Mouse (Mus musculus) heart, postnatal 36 days (tissue): ENCODE measurements around the gene Mrpl38. TPM values are rescaled to one million over a fixed set of nuclear protein-coding genes. Genes with fewer than 3 reads are reported as not detected.
A peak's percentile ranks its signal among the peaks of the same experiment; 100 is the strongest.

Source experiments
- DNase-seq, 2 experiments: peaks; one replicate each; pipeline ENCODE4 v3.0.0; 2021 to 2022
- intact Hi-C: fragments of 180-260 bp; cut with DNase I; formaldehyde crosslinking; loops from one replicate; pipeline ENCODE4 v1.15.1; 2025
- total RNA-seq, 2 experiments: library from RNA; stranded (reverse); gene quantifications; 2 replicates each; pipeline ENCODE4 v1.2.3; 2021

Gene Mrpl38
- total RNA-seq = 10 to 100 TPM; 62.9 to 63.4 TPM

- intact Hi-C loops = loop anchor here (1.0 to 5.0 kb wide), 2 partner anchors 81 to 154 kb away; no protein-coding TSS in a partner anchor
- DNase-seq = peak; percentile 84 to 87
Measured at GRCm38 (mm10) chr11:116138468-116139138, at the start of gene Mrpl38. Gene Mrpl38 (minus strand): TSS chr11:116138868.

GRCm38 (mm10) chr11:116187226-116187930 is 48.7 kb upstream of the Mrpl38 start:
- DNase-seq = no peak
- intact Hi-C loops = no loop called here

- intact Hi-C loops = no loop called here
- DNase-seq = no peak
Measured at GRCm38 (mm10) chr11:116186360-116186759, 47.7 kb upstream of the Mrpl38 start.

GRCm38 (mm10) chr11:116185836-116186235 is 47.2 kb upstream of the Mrpl38 start:
- intact Hi-C loops = no loop called here
- DNase-seq = peak in 1 of 2 experiments; percentile 26

- DNase-seq = no peak
- intact Hi-C loops = no loop called here
Measured at GRCm38 (mm10) chr11:116178411-116179121, 39.9 kb upstream of the Mrpl38 start.

GRCm38 (mm10) chr11:116176010-116176409 is 37.3 kb upstream of the Mrpl38 start:
- intact Hi-C loops = no loop called here

GRCm38 (mm10) chr11:116174775-116175448 is 36.2 kb upstream of the Mrpl38 start:
- no peak for DNase-seq
- intact Hi-C loops = no loop called here

More at GRCm38 (mm10) chr11:116176010-116176409, 37.3 kb upstream of the Mrpl38 start:
- DNase-seq = no peak

- intact Hi-C loops = no loop called here
- DNase-seq = no peak
Measured at GRCm38 (mm10) chr11:116171959-116172358, 33.3 kb upstream of the Mrpl38 start.

GRCm38 (mm10) chr11:116170003-116170800 is 31.5 kb upstream of the Mrpl38 start:
- no peak for DNase-seq
- intact Hi-C loops = no loop called here

- intact Hi-C loops = loop anchor here (2.0 to 5.0 kb wide), 2 partner anchors 26 to 103 kb away; partner anchors contain the start of gene Srp68
- DNase-seq = no peak
Measured at GRCm38 (mm10) chr11:116169214-116169613, 30.5 kb upstream of the Mrpl38 start.

- intact Hi-C loops = loop anchor here (2.0 to 5.0 kb wide), 2 partner anchors 27 to 104 kb away; partner anchors contain the start of gene Srp68
- peak; percentile 90 to 92 for DNase-seq
Measured at GRCm38 (mm10) chr11:116167884-116168439, 29.3 kb upstream of the Mrpl38 start, which contains the start of gene Fbf1. Gene Fbf1 (minus strand): TSS chr11:116168166.

GRCm38 (mm10) chr11:116167232-116167631 is 28.6 kb upstream of the Mrpl38 start:
- intact Hi-C loops = loop anchor here (5.0 kb wide), 1 partner anchor 105 kb away; the partner anchor contains the start of gene Srp68
- no peak for DNase-seq

GRCm38 (mm10) chr11:116163002-116163401 is 24.3 kb upstream of the Mrpl38 start:
- no peak for DNase-seq
- intact Hi-C loops = no loop called here

GRCm38 (mm10) chr11:116162146-116162545 is 23.5 kb upstream of the Mrpl38 start:
- DNase-seq = no peak
- intact Hi-C loops = no loop called here

GRCm38 (mm10) chr11:116161312-116161711 is 22.6 kb upstream of the Mrpl38 start:
- intact Hi-C loops = no loop called here
- DNase-seq = no peak

- intact Hi-C loops = no loop called here
- DNase-seq = no peak
Measured at GRCm38 (mm10) chr11:116150960-116151359, 12.3 kb upstream of the Mrpl38 start.

- no peak for DNase-seq
- intact Hi-C loops = loop anchor here (5.0 kb wide), 1 partner anchor 313 kb away; no protein-coding TSS in a partner anchor
Measured at GRCm38 (mm10) chr11:116149341-116149740, 10.7 kb upstream of the Mrpl38 start.

- intact Hi-C loops = loop anchor here (5.0 kb wide), 1 partner anchor 314 kb away; no protein-coding TSS in a partner anchor
- DNase-seq = no peak
Measured at GRCm38 (mm10) chr11:116148761-116149221, 10.1 kb upstream of the Mrpl38 start.
